Mouse (Mus musculus) activated CD4-positive, CD25-positive, alpha-beta regulatory T cell, adult 4 months (primary cell): ENCODE measurements around the gene Wdfy2. TPM values are rescaled to one million over a fixed set of nuclear protein-coding genes. Genes with fewer than 3 reads are reported as not detected.

ENCODE experiments used
- ATAC-seq: one replicate; pipeline ENCODE4 v1.8.0; 2017
- polyA plus RNA-seq, 2 experiments: library from polyadenylated mRNA; unstranded; fragments of 100-300 nt; shearing (Covaris generic); gene quantifications; one replicate each; pipeline ENCODE4 v1.2.1; 2017

Wdfy2 gene
- polyA plus RNA-seq, 2 experiments from 2014 or later, result 3.9 to 4.5 TPM

GRCm38 (mm10) chr14:62936631-62937380 lies 99.3 kb downstream of the Wdfy2 start:
- ATAC-seq, result no peak

- no peak for ATAC-seq
Measured at GRCm38 (mm10) chr14:62937675-62938074, 100.2 kb downstream of the Wdfy2 start.

- no peak for ATAC-seq
Measured at GRCm38 (mm10) chr14:62939435-62939834, 102.0 kb downstream of the Wdfy2 start.

GRCm38 (mm10) chr14:62940383-62941074 lies 103.1 kb downstream of the Wdfy2 start:
- ATAC-seq, result peak; percentile 99

- no peak for ATAC-seq
Measured at GRCm38 (mm10) chr14:62946794-62947193, 109.3 kb downstream of the Wdfy2 start.

GRCm38 (mm10) chr14:62956091-62956490 lies 118.6 kb downstream of the Wdfy2 start:
- no peak for ATAC-seq

- no peak for ATAC-seq
Measured at GRCm38 (mm10) chr14:62963632-62964031, 126.2 kb downstream of the Wdfy2 start.

GRCm38 (mm10) chr14:62965342-62965741 lies 127.9 kb downstream of the Wdfy2 start:
- no peak for ATAC-seq

GRCm38 (mm10) chr14:62965811-62966520 lies 128.5 kb downstream of the Wdfy2 start:
- no peak for ATAC-seq

- ATAC-seq, result peak; percentile 49
Measured at GRCm38 (mm10) chr14:62975046-62975445, 137.6 kb downstream of the Wdfy2 start.

- ATAC-seq, result no peak
Measured at GRCm38 (mm10) chr14:62979815-62980214, 142.3 kb downstream of the Wdfy2 start.

GRCm38 (mm10) chr14:62984410-62984809 lies 146.9 kb downstream of the Wdfy2 start, which contains the start of gene Defb48:
Defb48 (minus strand) TSS chr14:62984510.
- no peak for ATAC-seq

- ATAC-seq, result no peak
Measured at GRCm38 (mm10) chr14:62991271-62991670, 153.8 kb downstream of the Wdfy2 start.

- ATAC-seq, result no peak
Measured at GRCm38 (mm10) chr14:62991849-62992510, 154.5 kb downstream of the Wdfy2 start.

- ATAC-seq, result no peak
Measured at GRCm38 (mm10) chr14:62997777-62998176, 160.3 kb downstream of the Wdfy2 start, which contains the start of gene Defb47. Defb47 (plus strand) TSS chr14:62998077.

GRCm38 (mm10) chr14:62998977-62999376 lies 161.5 kb downstream of the Wdfy2 start:
- ATAC-seq, result no peak

GRCm38 (mm10) chr14:63002588-63002987 lies 165.1 kb downstream of the Wdfy2 start:
- ATAC-seq, result no peak

Other genes starting within 250 kb of the Wdfy2 start
- not detected for gene Serpine3, start 174.0 kb upstream of the Wdfy2 start, polyA plus RNA-seq
- gene Ints6, start 76.5 kb upstream of the Wdfy2 start, polyA plus RNA-seq, result 10 to 100 TPM; 14.9 to 20.7 TPM
- not detected for gene Defb48, start 146.8 kb downstream of the Wdfy2 start, polyA plus RNA-seq
- not detected for gene Defb47, start 160.4 kb downstream of the Wdfy2 start, polyA plus RNA-seq
- not detected for gene Defb43, start 174.1 kb downstream of the Wdfy2 start, polyA plus RNA-seq
- under 1 TPM in 1 of 2 experiments, not detected in 1; 0.19 TPM for gene Defb42, start 209.3 kb downstream of the Wdfy2 start, polyA plus RNA-seq
- gene Defb30, start 212.3 kb downstream of the Wdfy2 start, polyA plus RNA-seq, result not detected